Mouse (Mus musculus) spleen, adult 2 months (tissue): Measurements from ENCODE around the gene Pdzd7.

ENCODE experiments used
- CTCF ChIP-seq: fragments of 200-500 bp; IDR thresholded peaks from 2 replicates; pipeline ENCODE4 v1.5.1; 2011; ENCODE audit warnings: mild to moderate bottlenecking, inconsistent platforms; ENCODE audit not compliant: insufficient read depth, insufficient read length, insufficient replicate concordance; ENCODE audit errors: extremely low read depth
- POLR2A ChIP-seq: fragments of 200-500 bp; IDR thresholded peaks from 2 replicates; pipeline ENCODE4 v1.6.1; 2011; ENCODE audit warnings: low read depth, low read length, inconsistent platforms

- TF ChIP-seq CTCF = no peak
- no peak for TF ChIP-seq POLR2A
Observed at GRCm38 (mm10) chr19:45076036-45076575, 30.6 kb upstream of the Pdzd7 start.
